Mouse (Mus musculus) midbrain, embryonic 12.5 days (tissue): Measurements from ENCODE around the gene Scin. TPM values are rescaled to one million over a fixed set of nuclear protein-coding genes. Genes with fewer than 3 reads are reported as not detected.

Experiments
- ATAC-seq: fragments of 200-750 bp; cut with Nextera tagmentation; 2 replicates; pipeline ENCODE4 v1.8.0; 2017; ENCODE audit warnings: low read depth, moderate TSS enrichment, moderate library complexity; ENCODE audit not compliant: low FRiP score
- H3K27ac ChIP-seq: fragments of 300-500 bp; sonication (generic); replicated peaks from 2 replicates; pipeline ENCODE4 v1.5.1; 2016; ENCODE audit warnings: mild to moderate bottlenecking
- H3K27me3 ChIP-seq: fragments of 300-500 bp; sonication (generic); 2 replicates; pipeline ENCODE4 v1.6.1; 2016; ENCODE audit warnings: mild to moderate bottlenecking
- H3K36me3 ChIP-seq: fragments of 300-500 bp; sonication (generic); 2 replicates; pipeline ENCODE4 v1.6.1; 2016
- H3K4me1 ChIP-seq: fragments of 300-500 bp; sonication (generic); 2 replicates; pipeline ENCODE4 v1.6.1; 2016
- H3K4me2 ChIP-seq: fragments of 300-500 bp; sonication (generic); replicated peaks from 2 replicates; pipeline ENCODE4 v1.6.1; 2016; ENCODE audit warnings: mild to moderate bottlenecking, moderate library complexity
- H3K4me3 ChIP-seq: fragments of 300-500 bp; sonication (generic); 2 replicates; pipeline ENCODE4 v1.5.1; 2016; ENCODE audit warnings: mild to moderate bottlenecking
- H3K9ac ChIP-seq: fragments of 300-500 bp; sonication (generic); replicated peaks from 2 replicates; pipeline ENCODE4 v1.6.1; 2016; ENCODE audit warnings: mild to moderate bottlenecking, moderate library complexity
- H3K9me3 ChIP-seq: fragments of 300-500 bp; sonication (generic); 2 replicates; pipeline ENCODE4 v1.6.1; 2016; ENCODE audit warnings: mild to moderate bottlenecking
- WGBS: fragments of 180-500 bp; shearing (Covaris S2); methylation state at CpG from one replicate; pipeline ENCODE4 v1.1.7; 2016; 5-methylcytosine and 5-hydroxymethylcytosine counted together
- polyA plus RNA-seq: library from polyadenylated mRNA; unstranded; fragments of >200 nt; fragmentation: Nextera tagmentation; extraction: Ambion mirVana; gene quantifications from 2 replicates; pipeline ENCODE4 v1.2.1, GENCODE M21; 2016

Gene Scin
- polyA plus RNA-seq, 1 experiment from 2014 or later, result 0.09 TPM

DNA sequence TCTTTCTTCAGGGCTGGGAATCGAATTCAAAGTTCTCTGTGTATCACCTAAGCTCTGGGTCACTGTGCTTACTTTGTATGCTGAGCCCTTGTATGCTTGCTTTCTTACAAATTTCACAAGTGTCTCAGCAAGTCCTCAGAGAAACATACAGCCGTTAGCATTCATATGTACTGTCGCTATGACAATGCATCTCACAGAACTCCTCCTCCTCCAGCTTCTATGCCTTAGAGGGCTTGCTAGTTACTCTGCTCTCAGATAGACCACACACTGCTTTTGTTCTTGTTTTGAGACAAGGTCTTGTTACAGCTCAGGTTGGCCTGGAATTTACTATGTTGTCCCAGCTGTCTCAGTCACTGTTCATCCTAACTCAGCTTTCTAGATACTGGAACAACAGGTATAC, 111.7 kb downstream of the Scin start:
- Histone ChIP-seq H3K9me3 (no peaks in the 10 kb centered on the region), H3K36me3 (no peaks in the 10 kb centered on the region), H3K9ac (no peak overlapping the region), H3K4me2 (no peak overlapping the region), H3K27ac (no peak overlapping the region), H3K27me3 (no peaks in the 10 kb centered on the region), H3K4me3 (no peak overlapping the region), H3K4me1 (no peaks in the 10 kb centered on the region)
- WGBS, result 83% methylated on average over 3 of the region's 3 CpGs
- no peak for ATAC-seq

DNA sequence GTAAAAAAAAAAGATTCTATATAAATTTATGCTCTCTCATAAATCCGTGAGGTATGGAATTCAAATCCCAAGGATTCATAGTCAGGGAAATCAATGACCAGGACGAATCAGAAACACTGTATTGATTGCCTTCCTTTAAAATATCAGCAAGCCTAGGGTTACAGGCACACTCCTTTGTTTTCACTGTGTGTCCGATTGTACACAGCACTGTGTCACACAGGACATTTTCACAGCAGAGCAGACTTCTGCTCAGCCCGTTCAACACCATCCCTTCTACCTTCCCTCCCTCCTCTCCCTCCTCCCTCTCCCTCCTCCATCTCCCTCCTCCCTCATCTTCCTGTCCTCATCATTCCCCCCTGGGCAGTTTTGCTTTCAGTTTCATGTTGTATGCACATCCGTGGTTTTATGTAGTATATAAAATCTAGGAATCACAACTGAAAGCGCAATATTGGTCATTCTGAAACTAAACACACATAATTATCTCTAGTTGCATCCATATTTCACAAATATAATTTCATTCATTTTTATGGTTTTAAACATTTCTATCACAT, 116.0 kb downstream of the Scin start:
- 84% methylated on average over 6 of the region's 6 CpGs for WGBS
- H3K9ac ChIP-seq, result no peak overlapping the region
- no peaks in the 10 kb centered on the region for H3K27me3 ChIP-seq
- no peaks in the 10 kb centered on the region for H3K9me3 ChIP-seq
- no peak overlapping the region for H3K4me3 ChIP-seq
- no peak overlapping the region for H3K4me2 ChIP-seq
- no peak overlapping the region for H3K27ac ChIP-seq
- H3K4me1 ChIP-seq, result peaks cover 7% of the 10 kb centered on the region
- no peaks in the 10 kb centered on the region for H3K36me3 ChIP-seq
- ATAC-seq, result no peak

DNA sequence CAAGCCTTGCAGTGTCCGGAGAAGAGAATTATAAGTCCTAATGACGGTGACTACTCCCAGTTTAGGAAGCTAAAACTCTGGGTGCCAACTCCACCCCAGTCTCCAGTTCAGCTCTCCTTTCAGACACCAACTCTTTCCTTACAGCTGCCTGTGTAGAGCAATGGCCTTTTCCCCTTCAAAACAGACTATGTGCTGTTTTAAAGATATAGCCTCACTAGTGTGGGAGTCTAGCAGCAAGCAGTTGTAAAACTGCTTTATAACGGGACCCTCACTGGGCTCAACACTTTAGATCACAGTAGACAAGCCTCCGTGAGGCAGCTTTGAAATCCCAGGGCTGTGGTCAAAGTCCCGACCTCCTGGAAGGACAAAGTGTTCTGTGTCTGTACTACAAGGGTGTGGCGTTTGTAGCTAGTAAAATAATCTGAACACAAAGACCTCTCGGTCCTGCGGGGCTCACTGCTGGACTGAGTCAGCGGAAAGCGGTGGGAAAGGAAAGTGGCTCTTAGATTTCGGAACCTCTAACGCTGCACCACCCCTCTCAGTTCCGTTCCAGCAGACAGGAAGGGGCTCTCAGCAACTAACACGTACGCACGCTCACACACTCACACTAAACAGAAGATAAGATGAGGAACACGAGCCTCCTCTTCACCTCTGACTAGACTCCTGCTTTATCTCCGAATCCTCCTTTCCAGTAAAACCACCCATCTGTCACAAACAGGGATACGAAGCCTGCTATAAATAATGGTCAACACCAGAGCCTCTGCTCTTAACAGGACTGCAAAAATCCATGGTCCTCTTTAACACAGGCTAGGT, 117.2 kb downstream of the Scin start:
- WGBS, result 48% methylated on average over 19 of the region's 19 CpGs
- Histone ChIP-seq H3K4me3 (peak overlapping the region; percentile 10; the same call in 1 of the 2 replicates), H3K9ac (0 out of 2 replicates have a peak overlapping the region, but pooled peaks have one; percentile 20), H3K36me3 (no peaks in the 10 kb centered on the region), H3K4me1 (peaks cover 7% of the 10 kb centered on the region), H3K27ac (no peak overlapping the region), H3K27me3 (no peaks in the 10 kb centered on the region), H3K9me3 (no peaks in the 10 kb centered on the region), H3K4me2 (peak overlapping the region; percentile 38)
- ATAC-seq, result no peak

DNA sequence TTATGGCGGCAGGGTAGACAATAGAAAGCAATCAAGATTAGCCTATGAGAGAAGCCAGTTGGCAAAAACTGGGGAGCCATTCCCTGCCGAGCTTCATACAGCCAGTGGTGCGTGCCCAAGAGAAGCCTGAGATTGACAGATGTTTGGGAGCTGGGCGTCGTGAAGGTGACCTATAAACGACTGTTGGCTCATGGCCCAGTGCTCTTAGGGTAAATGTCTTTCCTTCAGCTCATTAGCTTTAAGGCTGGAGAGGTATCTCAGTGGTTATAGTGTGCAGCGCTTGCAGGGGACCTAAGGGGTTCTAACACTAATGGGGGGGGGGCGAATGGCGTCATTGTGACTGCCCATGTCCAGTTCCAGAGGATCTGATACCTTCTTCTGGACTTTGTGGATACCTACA, 118.0 kb downstream of the Scin start:
- H3K4me2 ChIP-seq, result no peak overlapping the region
- ATAC-seq, result no peak
- 73% methylated on average over 9 of the region's 9 CpGs for WGBS

DNA sequence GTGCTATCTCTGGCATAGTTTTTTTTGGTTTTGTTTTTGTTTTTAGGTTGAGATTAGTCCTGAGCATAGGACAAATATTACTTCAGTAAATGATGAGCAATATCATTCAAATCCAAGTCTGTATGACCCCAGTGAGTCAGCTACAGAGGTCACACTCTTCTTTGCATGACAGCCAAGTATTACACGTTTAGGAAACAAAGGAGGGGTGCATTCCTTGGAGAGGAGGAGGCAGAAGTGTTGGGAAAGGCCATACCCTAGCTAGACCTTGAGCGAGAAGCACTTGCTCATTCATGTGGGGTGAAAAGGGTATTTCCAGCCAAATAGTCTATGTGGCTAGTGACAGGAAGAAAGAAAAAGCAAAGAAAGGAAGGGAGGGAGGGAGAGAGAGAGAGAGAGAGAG, 124.2 kb downstream of the Scin start:
- Histone ChIP-seq H3K4me3 (no peak overlapping the region), H3K9me3 (no peaks in the 10 kb centered on the region), H3K9ac (no peak overlapping the region), H3K4me1 (no peaks in the 10 kb centered on the region), H3K36me3 (no peaks in the 10 kb centered on the region), H3K27me3 (no peaks in the 10 kb centered on the region), H3K27ac (no peak overlapping the region), H3K4me2 (no peak overlapping the region)
- WGBS, result 62% methylated on average over 2 of the region's 2 CpGs
- ATAC-seq, result no peak

More for the DNA sequence above, 118.0 kb downstream of the Scin start:
- no peaks in the 10 kb centered on the region for H3K9me3 ChIP-seq
- H3K4me1 ChIP-seq, result peaks cover 7% of the 10 kb centered on the region
- H3K9ac ChIP-seq, result no peak overlapping the region
- H3K36me3 ChIP-seq, result no peaks in the 10 kb centered on the region
- H3K27me3 ChIP-seq, result no peaks in the 10 kb centered on the region
- no peak overlapping the region for H3K4me3 ChIP-seq
- no peak overlapping the region for H3K27ac ChIP-seq

Other genes starting within 250 kb of the Scin start
- 89.2 and 98.3 TPM in 2 replicates for gene Arl4a, start 96.2 kb downstream of the Scin start, polyA plus RNA-seq
- not detected in 2 replicates for gene Lsmem1, start 65.3 kb upstream of the Scin start, polyA plus RNA-seq
- gene Ifrd1, start 114.3 kb upstream of the Scin start, polyA plus RNA-seq, result 178 and 182 TPM in 2 replicates